Mouse (Mus musculus) kidney, embryonic 14.5 days (tissue): ENCODE results near the gene Ralgapa1. TPM values are rescaled to one million over a fixed set of nuclear protein-coding genes. Genes with fewer than 3 reads are reported as not detected.
"Not testable (repeated sequence)": the region's sequence is repeated elsewhere in the genome, so short reads cannot be mapped to it uniquely, and the experiment has no call there.

ENCODE experiments used
- ATAC-seq: fragments of 200-750 bp; cut with Nextera tagmentation; 2 replicates; pipeline ENCODE4 v1.8.0; 2017; ENCODE audit warnings: moderate number of reproducible peaks, mild to moderate bottlenecking, moderate TSS enrichment, moderate library complexity; ENCODE audit not compliant: low FRiP score, low TSS enrichment
- H3K27ac ChIP-seq: fragments of 300-500 bp; sonication (generic); 2 replicates; pipeline ENCODE4 v1.5.1; 2014; ENCODE audit warnings: low read depth, mild to moderate bottlenecking, low read length, moderate library complexity, mixed read lengths
- H3K27me3 ChIP-seq: fragments of 300-500 bp; sonication (generic); 2 replicates; pipeline ENCODE4 v1.6.1; 2014; ENCODE audit warnings: mild to moderate bottlenecking, low read length; ENCODE audit not compliant: control insufficient read depth, insufficient read depth
- H3K36me3 ChIP-seq: fragments of 300-500 bp; sonication (generic); 2 replicates; pipeline ENCODE4 v1.6.1; 2014; ENCODE audit warnings: low read length, mixed read lengths; ENCODE audit not compliant: control insufficient read depth, insufficient read depth
- H3K4me1 ChIP-seq: fragments of 300-500 bp; sonication (generic); 2 replicates; pipeline ENCODE4 v1.6.1; 2014; ENCODE audit warnings: low read length, mixed read lengths; ENCODE audit not compliant: control insufficient read depth, insufficient read depth
- H3K4me2 ChIP-seq: fragments of 300-500 bp; sonication (generic); replicated peaks from 2 replicates; pipeline ENCODE4 v1.6.1; 2014; ENCODE audit warnings: low read depth, mild to moderate bottlenecking, low read length
- H3K4me3 ChIP-seq: fragments of 300-500 bp; sonication (generic); 2 replicates; pipeline ENCODE4 v1.5.1; 2014; ENCODE audit warnings: mild to moderate bottlenecking, low read length
- H3K9ac ChIP-seq: fragments of 300-500 bp; sonication (generic); 2 replicates; pipeline ENCODE4 v1.6.1; 2014; ENCODE audit warnings: low read depth, mild to moderate bottlenecking, low read length, moderate library complexity
- H3K9me3 ChIP-seq: fragments of 300-500 bp; sonication (generic); 2 replicates; pipeline ENCODE4 v1.6.1; 2016; ENCODE audit warnings: low read length; ENCODE audit not compliant: control insufficient read depth
- WGBS: fragments of 180-500 bp; shearing (Covaris S2); extraction: QIAGEN DNeasy Blood & Tissue Kit; methylation state at CpG from one replicate; pipeline ENCODE4 v1.1.7; 2014; 5-methylcytosine and 5-hydroxymethylcytosine counted together
- polyA plus RNA-seq: library from polyadenylated mRNA; unstranded; fragments of >200 nt; fragmentation: Nextera tagmentation; extraction: Ambion mirVana; gene quantifications from 2 replicates; pipeline ENCODE4 v1.2.1, GENCODE M21; 2014

Gene Ralgapa1
- polyA plus RNA-seq, 1 experiment from 2014 or later: 22.2 TPM

GRCm38 (mm10) chr12:55782662-55783061, 38.3 kb downstream of the Ralgapa1 start:
- no peak overlapping the region for H3K9ac ChIP-seq
- no peak overlapping the region for H3K4me2 ChIP-seq
- no peak overlapping the region for H3K27ac ChIP-seq
- no peaks in the 10 kb centered on the region for H3K4me1 ChIP-seq
- H3K36me3 ChIP-seq: peaks cover 12% of the 10 kb centered on the region
- no peaks in the 10 kb centered on the region for H3K27me3 ChIP-seq
- no peak for ATAC-seq
- H3K4me3 ChIP-seq: no peak overlapping the region
- 88% methylated on average over 3 of the region's 3 CpGs for WGBS
- H3K9me3 ChIP-seq: no peaks in the 10 kb centered on the region

GRCm38 (mm10) chr12:55778301-55778700, 42.7 kb downstream of the Ralgapa1 start:
- ATAC-seq: no peak
- peaks cover 10% of the 10 kb centered on the region for H3K36me3 ChIP-seq
- no peak overlapping the region for H3K9ac ChIP-seq

GRCm38 (mm10) chr12:55777356-55777755, 43.6 kb downstream of the Ralgapa1 start:
- no peak overlapping the region for H3K4me3 ChIP-seq
- H3K4me1 ChIP-seq: no peaks in the 10 kb centered on the region
- H3K27me3 ChIP-seq: no peaks in the 10 kb centered on the region
- peaks cover 10% of the 10 kb centered on the region for H3K36me3 ChIP-seq
- no peak for ATAC-seq
- no peak overlapping the region for H3K4me2 ChIP-seq
- no peak overlapping the region for H3K27ac ChIP-seq
- H3K9me3 ChIP-seq: no peaks in the 10 kb centered on the region
- no peak overlapping the region for H3K9ac ChIP-seq

More at GRCm38 (mm10) chr12:55778301-55778700, 42.7 kb downstream of the Ralgapa1 start:
- Histone ChIP-seq H3K27ac (no peak overlapping the region), H3K4me2 (no peak overlapping the region), H3K4me1 (no peaks in the 10 kb centered on the region), H3K4me3 (no peak overlapping the region), H3K9me3 (no peaks in the 10 kb centered on the region), H3K27me3 (no peaks in the 10 kb centered on the region)
- 89% methylated on average over 2 of the region's 2 CpGs for WGBS

- Histone ChIP-seq H3K27me3 (no peaks in the 10 kb centered on the region), H3K4me3 (no peak overlapping the region), H3K9ac (no peak overlapping the region), H3K4me1 (no peaks in the 10 kb centered on the region), H3K4me2 (no peak overlapping the region), H3K27ac (no peak overlapping the region), H3K36me3 (peaks cover 13% of the 10 kb centered on the region), H3K9me3 (no peaks in the 10 kb centered on the region)
- WGBS: 89% methylated on average over 3 of the region's 3 CpGs
- ATAC-seq: no peak
Measured at GRCm38 (mm10) chr12:55774316-55774715, 46.7 kb downstream of the Ralgapa1 start.

GRCm38 (mm10) chr12:55720319-55720718, 100.6 kb downstream of the Ralgapa1 start:
- no peak overlapping the region for H3K4me2 ChIP-seq
- H3K27ac ChIP-seq: no peak overlapping the region
- peaks cover 28% of the 10 kb centered on the region; the same call in 1 of the 2 replicates for H3K36me3 ChIP-seq
- ATAC-seq: no peak
- H3K4me1 ChIP-seq: no peaks in the 10 kb centered on the region
- H3K27me3 ChIP-seq: no peaks in the 10 kb centered on the region
- no peak overlapping the region for H3K4me3 ChIP-seq
- WGBS: 84% methylated on average over 1 of the region's 1 CpGs
- H3K9me3 ChIP-seq: no peaks in the 10 kb centered on the region
- no peak overlapping the region for H3K9ac ChIP-seq

- no peaks in the 10 kb centered on the region for H3K9me3 ChIP-seq
- no peaks in the 10 kb centered on the region for H3K4me1 ChIP-seq
- 96% methylated on average over 4 of the region's 4 CpGs for WGBS
- no peak overlapping the region for H3K27ac ChIP-seq
- no peak overlapping the region for H3K4me3 ChIP-seq
- no peak overlapping the region for H3K4me2 ChIP-seq
- H3K9ac ChIP-seq: no peak overlapping the region
- no peaks in the 10 kb centered on the region for H3K27me3 ChIP-seq
- H3K36me3 ChIP-seq: peaks cover 15% of the 10 kb centered on the region; the same call in 1 of the 2 replicates
- ATAC-seq: no peak
Measured at GRCm38 (mm10) chr12:55705881-55706280, 115.1 kb downstream of the Ralgapa1 start.

- 87% methylated on average over 6 of the region's 6 CpGs for WGBS
- no peak overlapping the region for H3K4me3 ChIP-seq
Measured at GRCm38 (mm10) chr12:55666699-55667098, 154.3 kb downstream of the Ralgapa1 start.

GRCm38 (mm10) chr12:55663194-55663593, 157.8 kb downstream of the Ralgapa1 start:
- not testable (repeated sequence) for H3K4me3 ChIP-seq, H3K9ac ChIP-seq, H3K4me2 ChIP-seq, H3K4me1 ChIP-seq, H3K27ac ChIP-seq, H3K27me3 ChIP-seq, ATAC-seq, H3K9me3 ChIP-seq
- peaks cover 25% of the 10 kb centered on the region for H3K36me3 ChIP-seq

More at GRCm38 (mm10) chr12:55666699-55667098, 154.3 kb downstream of the Ralgapa1 start:
- no peak for ATAC-seq
- H3K27me3 ChIP-seq: no peaks in the 10 kb centered on the region
- H3K27ac ChIP-seq: no peak overlapping the region
- H3K36me3 ChIP-seq: peaks cover 14% of the 10 kb centered on the region
- H3K9ac ChIP-seq: no peak overlapping the region
- H3K4me2 ChIP-seq: no peak overlapping the region
- no peaks in the 10 kb centered on the region for H3K9me3 ChIP-seq
- no peaks in the 10 kb centered on the region for H3K4me1 ChIP-seq

GRCm38 (mm10) chr12:55648011-55648525, 172.9 kb downstream of the Ralgapa1 start:
- Histone ChIP-seq H3K9me3 (no peaks in the 10 kb centered on the region), H3K4me3 (no peak overlapping the region), H3K27me3 (no peaks in the 10 kb centered on the region), H3K4me2 (no peak overlapping the region), H3K36me3 (no peaks in the 10 kb centered on the region), H3K4me1 (no peaks in the 10 kb centered on the region), H3K27ac (no peak overlapping the region), H3K9ac (no peak overlapping the region)
- 93% methylated on average over 7 of the region's 7 CpGs for WGBS
- no peak for ATAC-seq
